Mouse (Mus musculus): ENCODE measurements around the gene Ptrhd1. TPM values are rescaled to one million over a fixed set of nuclear protein-coding genes. Genes with fewer than 3 reads are reported as not detected.
"Not testable (repeated sequence)": the region's sequence is repeated elsewhere in the genome, so short reads cannot be mapped to it uniquely, and the experiment has no call there.

Ptrhd1 gene
- polyA plus RNA-seq, 1 experiment from 2014 or later, result 7.2 TPM

- H3K9ac ChIP-seq, result no peak overlapping the region
- H3K36me3 ChIP-seq, result peaks cover 70% of the 10 kb centered on the region
- peaks cover under 1% of the 10 kb centered on the region; the same call in 1 of the 2 replicates for H3K4me1 ChIP-seq
- no peaks in the 10 kb centered on the region for H3K9me3 ChIP-seq (replicated peaks)
- no peak for ATAC-seq (replicated peaks; ENCODE audit: low FRiP score)
- no peaks in the 10 kb centered on the region for H3K27me3 ChIP-seq
- 92% methylated on average over 11 of the region's 11 CpGs for WGBS
- H3K4me2 ChIP-seq, result no peak overlapping the region
- no peak overlapping the region for H3K27ac ChIP-seq
- H3K4me3 ChIP-seq (replicated peaks), result no peak overlapping the region
These were observed 27.7 kb upstream of the Ptrhd1 start for GRCm38 (mm10) chr12:4206106-4206505.

- Histone ChIP-seq H3K36me3 (peaks cover 87% of the 10 kb centered on the region), H3K27me3 (no peaks in the 10 kb centered on the region), H3K27ac (no peak overlapping the region), H3K9me3 (replicated peaks) (no peaks in the 10 kb centered on the region), H3K4me2 (no peak overlapping the region), H3K4me1 (peaks cover 6% of the 10 kb centered on the region; the same call in 1 of the 2 replicates), H3K4me3 (replicated peaks) (no peak overlapping the region), H3K9ac (no peak overlapping the region)
- 79% methylated on average over 15 of the region's 15 CpGs for WGBS
- no peak for ATAC-seq (replicated peaks; ENCODE audit: low FRiP score)
These were observed 25.3 kb upstream of the Ptrhd1 start for GRCm38 (mm10) chr12:4208405-4209133.

- WGBS, result 94% methylated on average over 9 of the region's 9 CpGs
- Histone ChIP-seq H3K27me3 (no peaks in the 10 kb centered on the region), H3K4me1 (peaks cover 6% of the 10 kb centered on the region; the same call in 1 of the 2 replicates), H3K9me3 (replicated peaks) (no peaks in the 10 kb centered on the region), H3K4me2 (no peak overlapping the region), H3K27ac (no peak overlapping the region), H3K4me3 (replicated peaks) (no peak overlapping the region), H3K36me3 (peaks cover 87% of the 10 kb centered on the region), H3K9ac (no peak overlapping the region)
- no peak for ATAC-seq (replicated peaks; ENCODE audit: low FRiP score)
These were observed 24.6 kb upstream of the Ptrhd1 start for GRCm38 (mm10) chr12:4209196-4209595.

- H3K27me3 ChIP-seq, result no peaks in the 10 kb centered on the region
- no peak overlapping the region for H3K9ac ChIP-seq
- ATAC-seq (replicated peaks; ENCODE audit: low FRiP score), result peak; percentile 27; the same call in 1 of the 2 replicates
- H3K36me3 ChIP-seq, result peaks cover 91% of the 10 kb centered on the region
- 70% methylated on average over 9 of the region's 9 CpGs for WGBS
- H3K27ac ChIP-seq, result no peak overlapping the region
- no peaks in the 10 kb centered on the region for H3K9me3 ChIP-seq (replicated peaks)
- H3K4me2 ChIP-seq, result no peak overlapping the region
- peaks cover 6% of the 10 kb centered on the region; the same call in 1 of the 2 replicates for H3K4me1 ChIP-seq
- no peak overlapping the region for H3K4me3 ChIP-seq (replicated peaks)
These were observed 22.7 kb upstream of the Ptrhd1 start for GRCm38 (mm10) chr12:4211174-4211573.

- H3K4me1 ChIP-seq, result peaks cover 6% of the 10 kb centered on the region; the same call in 1 of the 2 replicates
- no peak overlapping the region for H3K4me3 ChIP-seq (replicated peaks)
- no peak overlapping the region for H3K4me2 ChIP-seq
- 39% methylated on average over 8 of the region's 8 CpGs for WGBS
- H3K27me3 ChIP-seq, result no peaks in the 10 kb centered on the region
- H3K9ac ChIP-seq, result no peak overlapping the region
- peak overlapping the region; percentile 82 for H3K27ac ChIP-seq
- H3K36me3 ChIP-seq, result peaks cover 88% of the 10 kb centered on the region
- peak; percentile 92 for ATAC-seq (replicated peaks; ENCODE audit: low FRiP score)
- no peaks in the 10 kb centered on the region for H3K9me3 ChIP-seq (replicated peaks)
These were observed 20.9 kb upstream of the Ptrhd1 start for GRCm38 (mm10) chr12:4212908-4213307.

GRCm38 (mm10) chr12:4230156-4230555 lies 3.7 kb upstream of the Ptrhd1 start:
- no peak for ATAC-seq (replicated peaks; ENCODE audit: low FRiP score)
- peaks cover 13% of the 10 kb centered on the region for H3K4me1 ChIP-seq
- H3K4me2 ChIP-seq, result no peak overlapping the region
- no peak overlapping the region for H3K27ac ChIP-seq
- no peaks in the 10 kb centered on the region for H3K27me3 ChIP-seq
- 88% methylated on average over 7 of the region's 7 CpGs for WGBS
- no peak overlapping the region for H3K4me3 ChIP-seq (replicated peaks)
- H3K9ac ChIP-seq, result no peak overlapping the region
- no peaks in the 10 kb centered on the region for H3K9me3 ChIP-seq (replicated peaks)
- H3K36me3 ChIP-seq, result peaks cover 57% of the 10 kb centered on the region

- Histone ChIP-seq H3K36me3 (peaks cover 46% of the 10 kb centered on the region), H3K27ac (no peak overlapping the region), H3K9me3 (replicated peaks) (no peaks in the 10 kb centered on the region), H3K9ac (no peak overlapping the region; the same call in 1 of the 2 replicates), H3K4me3 (replicated peaks) (peak overlapping the region; percentile 56), H3K4me2 (peak overlapping the region; percentile 67), H3K27me3 (no peaks in the 10 kb centered on the region), H3K4me1 (peaks cover 13% of the 10 kb centered on the region)
- ATAC-seq (replicated peaks; ENCODE audit: low FRiP score), result no peak
- WGBS, result 40% methylated on average over 4 of the region's 4 CpGs
These were observed 1.1 kb upstream of the Ptrhd1 start for GRCm38 (mm10) chr12:4232777-4233176.

GRCm38 (mm10) chr12:4237481-4237880 lies 3.7 kb downstream of the Ptrhd1 start:
- WGBS, result 94% methylated on average over 15 of the region's 15 CpGs

GRCm38 (mm10) chr12:4240281-4240680 lies 6.5 kb downstream of the Ptrhd1 start:
- H3K36me3 ChIP-seq, result peaks cover 22% of the 10 kb centered on the region
- H3K9me3 ChIP-seq (replicated peaks); H3K27ac ChIP-seq; H3K4me2 ChIP-seq; H3K4me1 ChIP-seq; H3K4me3 ChIP-seq (replicated peaks); ATAC-seq (replicated peaks; ENCODE audit: low FRiP score); H3K27me3 ChIP-seq; H3K9ac ChIP-seq: not testable (repeated sequence)
- WGBS, result 56% methylated on average over 8 of the region's 8 CpGs

More at GRCm38 (mm10) chr12:4237481-4237880, 3.7 kb downstream of the Ptrhd1 start:
- H3K27me3 ChIP-seq, result no peaks in the 10 kb centered on the region
- no peak overlapping the region for H3K27ac ChIP-seq
- ATAC-seq (replicated peaks; ENCODE audit: low FRiP score), result no peak
- H3K9ac ChIP-seq, result no peak overlapping the region
- H3K4me1 ChIP-seq, result peaks cover 12% of the 10 kb centered on the region
- no peak overlapping the region for H3K4me2 ChIP-seq
- H3K9me3 ChIP-seq (replicated peaks), result no peaks in the 10 kb centered on the region
- peaks cover 22% of the 10 kb centered on the region for H3K36me3 ChIP-seq
- H3K4me3 ChIP-seq (replicated peaks), result no peak overlapping the region

GRCm38 (mm10) chr12:4243805-4244204 lies 10.0 kb downstream of the Ptrhd1 start:
- Histone ChIP-seq H3K4me3 (replicated peaks) (no peak overlapping the region), H3K4me2 (no peak overlapping the region), H3K27me3 (no peaks in the 10 kb centered on the region), H3K27ac (no peak overlapping the region), H3K9me3 (replicated peaks) (no peaks in the 10 kb centered on the region), H3K4me1 (peaks cover 3% of the 10 kb centered on the region; the same call in 1 of the 2 replicates), H3K36me3 (peaks cover 12% of the 10 kb centered on the region; the same call in 1 of the 2 replicates), H3K9ac (no peak overlapping the region)
- ATAC-seq (replicated peaks; ENCODE audit: low FRiP score), result no peak
- WGBS, result 77% methylated on average over 2 of the region's 2 CpGs

GRCm38 (mm10) chr12:4245742-4246141 lies 11.9 kb downstream of the Ptrhd1 start:
- H3K9me3 ChIP-seq (replicated peaks), result no peaks in the 10 kb centered on the region
- H3K4me1 ChIP-seq, result no peaks in the 10 kb centered on the region
- H3K27ac ChIP-seq, result no peak overlapping the region
- H3K27me3 ChIP-seq, result no peaks in the 10 kb centered on the region
- H3K9ac ChIP-seq, result no peak overlapping the region
- ATAC-seq (replicated peaks; ENCODE audit: low FRiP score), result no peak
- no peak overlapping the region for H3K4me3 ChIP-seq (replicated peaks)
- H3K36me3 ChIP-seq, result peaks cover 9% of the 10 kb centered on the region; the same call in 1 of the 2 replicates
- H3K4me2 ChIP-seq, result no peak overlapping the region
- WGBS, result 85% methylated on average over 10 of the region's 10 CpGs

- no peak for ATAC-seq (replicated peaks; ENCODE audit: low FRiP score)
- Histone ChIP-seq H3K9me3 (replicated peaks) (no peaks in the 10 kb centered on the region), H3K27ac (no peak overlapping the region), H3K4me1 (no peaks in the 10 kb centered on the region), H3K9ac (no peak overlapping the region), H3K27me3 (no peaks in the 10 kb centered on the region), H3K36me3 (peaks cover 20% of the 10 kb centered on the region), H3K4me2 (no peak overlapping the region), H3K4me3 (replicated peaks) (no peak overlapping the region)
- WGBS, result 92% methylated on average over 6 of the region's 6 CpGs
These were observed 16.0 kb downstream of the Ptrhd1 start for GRCm38 (mm10) chr12:4249786-4250185.

Data from kidney, embryonic 15.5 days (tissue).